Mouse (Mus musculus) C2C12 (cell line): ENCODE measurements around the gene Sapcd1.

Source experiments
- CTCF ChIP-seq: IDR thresholded peaks from one replicate; pipeline ENCODE4 v1.5.1; 2011; ENCODE audit not compliant: control insufficient read depth, insufficient read depth, insufficient read length
- FOSL1 ChIP-seq: IDR thresholded peaks from one replicate; pipeline ENCODE4 v1.8.0; 2011; ENCODE audit warnings: mild to moderate bottlenecking, low read length; ENCODE audit not compliant: poor library complexity, insufficient read depth, severe bottlenecking
- MYOD1 ChIP-seq: IDR thresholded peaks from one replicate; pipeline ENCODE4 v1.6.1; 2011; ENCODE audit warnings: low read depth; ENCODE audit not compliant: control insufficient read depth, insufficient read length
- MYOG ChIP-seq: IDR thresholded peaks from one replicate; pipeline ENCODE4 v1.6.1; 2011; ENCODE audit not compliant: control insufficient read depth, insufficient read length; ENCODE audit errors: extremely low read depth

DNA sequence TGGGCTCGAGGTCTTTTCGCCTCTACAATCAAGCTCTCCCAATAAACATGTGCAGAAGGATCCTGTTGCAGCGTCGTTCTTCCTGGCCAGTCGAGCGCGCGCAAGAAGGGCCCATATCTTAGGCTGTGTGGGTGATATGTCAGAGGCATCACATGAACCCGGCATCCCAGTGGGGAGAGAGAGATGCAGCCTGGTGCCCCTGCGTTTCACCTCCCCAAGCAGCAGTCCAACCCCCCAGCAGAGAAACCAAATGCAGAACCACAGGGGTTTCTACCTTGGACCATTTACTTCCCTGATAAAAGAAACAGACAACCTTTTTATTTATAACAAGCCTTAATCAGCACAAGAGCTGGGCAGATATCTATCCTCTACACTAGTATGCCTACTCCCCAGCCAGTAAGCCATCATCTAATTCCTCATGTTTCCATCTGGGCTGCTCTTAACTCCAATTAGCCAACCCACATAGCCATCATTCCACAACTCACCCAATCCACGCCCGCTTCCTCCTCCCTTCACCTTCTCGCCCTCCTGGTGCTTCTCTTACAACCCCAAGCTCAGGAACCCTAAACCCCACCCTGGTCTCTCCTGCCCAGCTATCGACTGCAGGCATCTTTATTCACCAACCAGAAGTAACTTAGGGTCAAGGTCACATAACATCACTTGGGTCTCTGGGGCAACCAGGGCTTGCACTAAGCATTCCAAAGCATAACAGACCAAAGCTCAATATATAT lies 31.2 kb downstream of the Sapcd1 start:
- TF ChIP-seq CTCF: no peak
- TF ChIP-seq MYOG: no peak
- TF ChIP-seq MYOD1: no peak
- no peak for TF ChIP-seq FOSL1
